Mouse (Mus musculus) embryonic fibroblast, embryonic 13.5 days (primary cell): ENCODE data around the gene Hacd2. TPM values are rescaled to one million over a fixed set of nuclear protein-coding genes. Genes with fewer than 3 reads are reported as not detected.
A peak's percentile ranks its signal among the peaks of the same experiment; 100 is the strongest.

Experiments
- H3K27ac ChIP-seq: 2 replicates; pipeline ENCODE4 v1.5.1; 2012; ENCODE audit warnings: low read length, control low read depth, inconsistent platforms; ENCODE audit not compliant: insufficient read depth
- H3K4me1 ChIP-seq: 2 replicates; pipeline ENCODE4 v1.6.1; 2011; ENCODE audit warnings: low read length; ENCODE audit not compliant: control insufficient read depth, insufficient read depth
- H3K4me3 ChIP-seq: 2 replicates; pipeline ENCODE4 v1.5.1; 2011; ENCODE audit warnings: mild to moderate bottlenecking, control low read depth, low read length; ENCODE audit not compliant: insufficient read depth
- CTCF ChIP-seq: IDR thresholded peaks from 2 replicates; pipeline ENCODE4 v1.5.1; 2011; ENCODE audit warnings: mild to moderate bottlenecking, control low read depth, low read length, moderate library complexity, borderline replicate concordance; ENCODE audit not compliant: insufficient read depth
- POLR2A ChIP-seq: IDR thresholded peaks from 2 replicates; pipeline ENCODE4 v1.6.1; 2011; ENCODE audit warnings: low read depth, mild to moderate bottlenecking, control low read depth, low read length, moderate library complexity
- polyA plus RNA-seq: library from polyadenylated mRNA; stranded (reverse); fragments of >200 nt; gene quantifications from 2 replicates; pipeline ENCODE4 v1.2.4, GENCODE M21; 2011; ENCODE audit warnings: low read depth; ENCODE audit not compliant: missing spikeins, insufficient read length

Hacd2 gene
- polyA plus RNA-seq, result 30.9 and 47.2 TPM in 2 replicates

- H3K4me1 ChIP-seq, result no peaks in the 10 kb centered on the region
- TF ChIP-seq CTCF, result no peak
- TF ChIP-seq POLR2A, result peak; percentile 82
- H3K4me3 ChIP-seq, result peak within 1 kb of the TSS; percentile 99
- no peak within 1 kb of the TSS for H3K27ac ChIP-seq
These were observed at the start of gene Hacd2 for GRCm38 (mm10) chr16:35022242-35023137. Gene Hacd2 (plus strand): TSS chr16:35022428.

- no peak overlapping the region for H3K4me3 ChIP-seq
- H3K27ac ChIP-seq, result no peak overlapping the region
- TF ChIP-seq CTCF (no peak), POLR2A (no peak)
- no peaks in the 10 kb centered on the region for H3K4me1 ChIP-seq
These were observed 49.8 kb upstream of the Hacd2 start for GRCm38 (mm10) chr16:34972471-34972870.

- no peak for TF ChIP-seq CTCF
- no peak for TF ChIP-seq POLR2A
- no peaks in the 10 kb centered on the region for H3K4me1 ChIP-seq
These were observed 46.7 kb upstream of the Hacd2 start for GRCm38 (mm10) chr16:34975544-34975943.

GRCm38 (mm10) chr16:34976630-34977029, 45.6 kb upstream of the Hacd2 start:
- no peak overlapping the region for H3K4me3 ChIP-seq
- H3K27ac ChIP-seq, result no peak overlapping the region
- H3K4me1 ChIP-seq, result no peaks in the 10 kb centered on the region
- TF ChIP-seq CTCF (peak; percentile 74), POLR2A (no peak)

More at GRCm38 (mm10) chr16:34975544-34975943, 46.7 kb upstream of the Hacd2 start:
- Histone ChIP-seq H3K4me3 (no peak overlapping the region), H3K27ac (no peak overlapping the region)

GRCm38 (mm10) chr16:34978018-34978417, 44.2 kb upstream of the Hacd2 start:
- no peak for TF ChIP-seq CTCF
- TF ChIP-seq POLR2A, result no peak
- Histone ChIP-seq H3K4me3 (no peak overlapping the region), H3K27ac (no peak overlapping the region), H3K4me1 (no peaks in the 10 kb centered on the region)

- no peak for TF ChIP-seq POLR2A
- TF ChIP-seq CTCF, result no peak
- Histone ChIP-seq H3K27ac (no peak overlapping the region), H3K4me3 (no peak overlapping the region), H3K4me1 (no peaks in the 10 kb centered on the region)
These were observed 41.2 kb upstream of the Hacd2 start for GRCm38 (mm10) chr16:34981009-34981408.

GRCm38 (mm10) chr16:34984203-34985030, 37.8 kb upstream of the Hacd2 start:
- TF ChIP-seq POLR2A, result no peak
- Histone ChIP-seq H3K4me1 (no peaks in the 10 kb centered on the region), H3K27ac (no peak overlapping the region), H3K4me3 (no peak overlapping the region)

- no peak overlapping the region for H3K27ac ChIP-seq
- no peak overlapping the region for H3K4me3 ChIP-seq
- H3K4me1 ChIP-seq, result no peaks in the 10 kb centered on the region
- TF ChIP-seq CTCF (no peak), POLR2A (no peak)
These were observed 37.2 kb upstream of the Hacd2 start for GRCm38 (mm10) chr16:34985031-34985346.

- Histone ChIP-seq H3K27ac (no peak overlapping the region), H3K4me1 (no peaks in the 10 kb centered on the region), H3K4me3 (no peak overlapping the region)
- TF ChIP-seq POLR2A, result no peak
- TF ChIP-seq CTCF, result no peak
These were observed 35.9 kb upstream of the Hacd2 start for GRCm38 (mm10) chr16:34986211-34986825.
